Mouse (Mus musculus) cerebellum, adult 11 months (tissue): ENCODE data around the gene Cntd1.

Experiments used
- DNase-seq: peaks from one replicate; pipeline ENCODE4 v3.0.0; 2022

Cntd1 gene

GRCm38 (mm10) chr11:101335685-101336084 is 56.9 kb downstream of the Cntd1 start:
- DNase-seq = no peak

GRCm38 (mm10) chr11:101338123-101338760 is 59.4 kb downstream of the Cntd1 start:
- DNase-seq = no peak
